Mouse (Mus musculus) stomach, postnatal 0 days (tissue): ENCODE results near the gene Dph3. TPM values are rescaled to one million over a fixed set of nuclear protein-coding genes. Genes with fewer than 3 reads are reported as not detected.
"Not testable (repeated sequence)": the region's sequence is repeated elsewhere in the genome, so short reads cannot be mapped to it uniquely, and the experiment has no call there.

ENCODE experiments used
- ATAC-seq: fragments of 200-750 bp; cut with Nextera tagmentation; 2 replicates; pipeline ENCODE4 v1.8.0; 2017; ENCODE audit not compliant: low FRiP score, low TSS enrichment
- DNase-seq: peaks from one replicate; pipeline ENCODE4 v3.0.0-alpha.2; 2016; ENCODE audit warnings: low spot score
- H3K27ac ChIP-seq: fragments of 300-500 bp; sonication (generic); replicated peaks from 2 replicates; pipeline ENCODE4 v1.5.1; 2014; ENCODE audit warnings: mild to moderate bottlenecking, control low read depth
- H3K27me3 ChIP-seq: fragments of 300-500 bp; sonication (generic); 2 replicates; pipeline ENCODE4 v1.6.1; 2014; ENCODE audit warnings: low read length; ENCODE audit not compliant: control insufficient read depth, insufficient read depth
- H3K36me3 ChIP-seq: fragments of 300-500 bp; sonication (generic); 2 replicates; pipeline ENCODE4 v1.6.1; 2014; ENCODE audit warnings: low read length, mixed read lengths; ENCODE audit not compliant: control insufficient read depth, insufficient read depth
- H3K4me1 ChIP-seq: fragments of 300-500 bp; sonication (generic); replicated peaks from 2 replicates; pipeline ENCODE4 v1.6.1; 2014; ENCODE audit warnings: antibody characterized with exemption; ENCODE audit not compliant: control insufficient read depth, insufficient read depth
- H3K4me2 ChIP-seq: fragments of 300-500 bp; sonication (generic); replicated peaks from 2 replicates; pipeline ENCODE4 v1.6.1; 2014; ENCODE audit warnings: low read depth, mild to moderate bottlenecking, control low read depth, moderate library complexity
- H3K4me3 ChIP-seq: fragments of 300-500 bp; sonication (generic); 2 replicates; pipeline ENCODE4 v1.5.1; 2014; ENCODE audit warnings: low read depth, low read length, control low read depth
- H3K9ac ChIP-seq: fragments of 300-500 bp; sonication (generic); 2 replicates; pipeline ENCODE4 v1.6.1; 2014; ENCODE audit warnings: mild to moderate bottlenecking, low read length, control low read depth, mixed read lengths
- H3K9me3 ChIP-seq: fragments of 300-500 bp; sonication (generic); 2 replicates; pipeline ENCODE4 v1.6.1; 2016; ENCODE audit warnings: low read length; ENCODE audit not compliant: control insufficient read depth
- CTCF ChIP-seq: IDR thresholded peaks from 2 replicates; pipeline ENCODE4 v1.5.1; 2016; ENCODE audit warnings: antibody characterized with exemption, low read depth, mild to moderate bottlenecking, moderate library complexity
- EP300 ChIP-seq: optimal IDR thresholded peaks from 2 replicates; pipeline ENCODE3; 2016; ENCODE audit warnings: antibody characterized with exemption
- WGBS: fragments of 180-500 bp; shearing (Covaris S2); extraction: QIAGEN DNeasy Blood & Tissue Kit; methylation state at CpG from one replicate; pipeline ENCODE4 v1.1.7; 2014; 5-methylcytosine and 5-hydroxymethylcytosine counted together
- polyA plus RNA-seq: library from polyadenylated mRNA; unstranded; fragments of >200 nt; fragmentation: Nextera tagmentation; extraction: Ambion mirVana; gene quantifications from 2 replicates; pipeline ENCODE4 v1.2.1, GENCODE M21; 2015

The Dph3 gene
- polyA plus RNA-seq, 1 experiment from 2014 or later, result 93.3 TPM

- Histone ChIP-seq H3K4me2 (no peak overlapping the region), H3K4me3 (no peak overlapping the region), H3K36me3 (peaks cover 8% of the 10 kb centered on the region; the same call in 1 of the 2 replicates), H3K9me3 (no peaks in the 10 kb centered on the region), H3K9ac (no peak overlapping the region), H3K27me3 (no peaks in the 10 kb centered on the region), H3K4me1 (0 out of 2 replicates have a peak, but pooled peaks cover 2% of the 10 kb centered on the region), H3K27ac (no peak overlapping the region)
- no peak for DNase-seq
- ATAC-seq, result no peak
- WGBS, result 85% methylated on average over 4 of the region's 4 CpGs
- no peak for TF ChIP-seq CTCF
- TF ChIP-seq EP300, result no peak
These were observed 6.2 kb upstream of the Dph3 start for GRCm38 (mm10) chr14:32091704-32092103.

GRCm38 (mm10) chr14:32091124-32091523, 5.6 kb upstream of the Dph3 start:
- 46% methylated on average over 4 of the region's 4 CpGs for WGBS
- Histone ChIP-seq H3K4me1 (0 out of 2 replicates have a peak, but pooled peaks cover 2% of the 10 kb centered on the region), H3K9me3 (no peaks in the 10 kb centered on the region), H3K36me3 (peaks cover 6% of the 10 kb centered on the region; the same call in 1 of the 2 replicates), H3K27ac (no peak overlapping the region), H3K27me3 (no peaks in the 10 kb centered on the region), H3K4me2 (no peak overlapping the region), H3K9ac (no peak overlapping the region), H3K4me3 (no peak overlapping the region)
- DNase-seq, result no peak
- no peak for ATAC-seq
- TF ChIP-seq EP300 (no peak), CTCF (no peak)

GRCm38 (mm10) chr14:32087584-32088248, 2.2 kb upstream of the Dph3 start:
- H3K9ac ChIP-seq, H3K27ac ChIP-seq, H3K4me2 ChIP-seq, ATAC-seq, H3K9me3 ChIP-seq, H3K27me3 ChIP-seq, H3K4me1 ChIP-seq, H3K36me3 ChIP-seq, H3K4me3 ChIP-seq, DNase-seq: not testable (repeated sequence)
- 91% methylated on average over 7 of the region's 7 CpGs for WGBS

- peak; percentile 30; the same call in 1 of the 2 replicates for ATAC-seq
- Histone ChIP-seq H3K9me3 (no peaks in the 10 kb centered on the region), H3K36me3 (no peaks in the 10 kb centered on the region; the same call in 1 of the 2 replicates), H3K4me1 (0 out of 2 replicates have a peak, but pooled peaks cover 2% of the 10 kb centered on the region), H3K4me3 (peak overlapping the region; percentile 60), H3K27me3 (no peaks in the 10 kb centered on the region), H3K4me2 (peak overlapping the region; percentile 68), H3K27ac (peak overlapping the region; percentile 90), H3K9ac (peak overlapping the region; percentile 68)
- WGBS, result 6% methylated on average over 8 of the region's 8 CpGs
- TF ChIP-seq CTCF (no peak), EP300 (no peak)
- peak; percentile 36 for DNase-seq
These were observed 697 bp upstream of the Dph3 start for GRCm38 (mm10) chr14:32086226-32086625.

- DNase-seq, result no peak
- Histone ChIP-seq H3K4me2 (peak within 1 kb of the TSS; percentile 68), H3K9me3 (no peaks in the 10 kb centered on the region), H3K27ac (peak within 1 kb of the TSS; percentile 90), H3K27me3 (no peaks in the 10 kb centered on the region), H3K36me3 (peaks cover 4% of the 10 kb centered on the region; the same call in 1 of the 2 replicates), H3K4me3 (peak within 1 kb of the TSS; percentile 60), H3K9ac (peak within 1 kb of the TSS; percentile 69), H3K4me1 (0 out of 2 replicates have a peak, but pooled peaks cover 2% of the 10 kb centered on the region)
- peak; percentile 95 for ATAC-seq
- WGBS, result 3% methylated on average over 22 of the region's 22 CpGs
- TF ChIP-seq EP300 (peak; percentile 41), CTCF (no peak)
These were observed 606 bp downstream of the Dph3 start, which contains the start of gene Oxnad1 for GRCm38 (mm10) chr14:32084761-32085485. Oxnad1 (plus strand) TSS chr14:32085374.

GRCm38 (mm10) chr14:32083466-32083865, 2.1 kb downstream of the Dph3 start:
- 94% methylated on average over 2 of the region's 2 CpGs for WGBS
- Histone ChIP-seq H3K9ac (no peak overlapping the region), H3K4me2 (no peak overlapping the region), H3K4me3 (no peak overlapping the region), H3K4me1 (0 out of 2 replicates have a peak, but pooled peaks cover 2% of the 10 kb centered on the region), H3K36me3 (peaks cover 4% of the 10 kb centered on the region; the same call in 1 of the 2 replicates), H3K27me3 (no peaks in the 10 kb centered on the region), H3K27ac (no peak overlapping the region), H3K9me3 (no peaks in the 10 kb centered on the region)
- ATAC-seq (no peak), DNase-seq (no peak)
- TF ChIP-seq EP300 (no peak), CTCF (no peak)
